Mouse (Mus musculus) mesoderm, embryonic 11.5 days (tissue): ENCODE measurements at regions not wholly inside any gene's neighbourhood (a gene's known extent, or its start where the extent isn't known, plus 50 kb on each side); places are given as distances from the start of the nearest gene placed in this dataset.

Source experiments
- DNase-seq: peaks from one replicate; pipeline ENCODE4 v3.0.0-alpha.2; 2012; ENCODE audit warnings: low read depth, low spot score

DNA sequence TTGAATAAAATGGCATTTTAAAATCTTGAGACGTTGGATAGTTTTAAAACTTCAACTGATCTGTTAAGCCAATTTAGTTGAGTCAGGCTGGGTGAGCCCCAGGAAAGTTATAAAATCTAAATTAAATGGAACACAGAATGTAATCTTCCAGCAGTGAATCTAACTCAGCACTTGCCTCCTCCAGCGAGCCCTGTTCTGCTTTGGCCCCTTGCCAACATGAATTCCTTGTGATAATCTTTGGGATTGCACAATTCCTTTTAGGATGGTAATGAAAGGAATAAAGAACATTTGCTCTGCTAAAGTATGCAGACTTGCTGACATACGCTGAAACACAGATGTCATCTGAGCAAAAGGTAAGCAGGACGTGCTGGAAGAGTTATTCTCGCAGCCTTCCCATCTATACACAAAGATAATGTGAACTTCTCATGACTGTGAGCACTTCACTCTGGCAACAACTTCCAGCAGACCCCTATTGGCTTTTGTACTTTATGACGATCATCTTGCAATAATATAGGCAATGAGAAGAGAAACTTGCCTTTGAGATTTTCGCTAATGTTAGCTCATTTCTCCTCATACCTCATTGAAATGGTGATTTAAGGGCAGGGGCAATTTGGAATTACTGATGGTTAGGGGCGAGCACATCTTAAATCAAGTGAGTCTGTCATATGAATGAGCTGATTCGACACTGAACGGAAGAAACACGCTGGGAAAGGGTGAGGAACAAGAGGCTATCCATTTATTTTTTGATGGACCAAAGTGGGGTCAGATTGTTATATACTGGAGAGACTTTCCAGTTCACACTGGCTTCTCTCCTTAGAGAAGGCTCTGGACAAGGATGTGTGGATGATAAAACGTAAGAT, 216.3 kb upstream of the Pdzrn3 start:
- peak; percentile 18 for DNase-seq

DNA sequence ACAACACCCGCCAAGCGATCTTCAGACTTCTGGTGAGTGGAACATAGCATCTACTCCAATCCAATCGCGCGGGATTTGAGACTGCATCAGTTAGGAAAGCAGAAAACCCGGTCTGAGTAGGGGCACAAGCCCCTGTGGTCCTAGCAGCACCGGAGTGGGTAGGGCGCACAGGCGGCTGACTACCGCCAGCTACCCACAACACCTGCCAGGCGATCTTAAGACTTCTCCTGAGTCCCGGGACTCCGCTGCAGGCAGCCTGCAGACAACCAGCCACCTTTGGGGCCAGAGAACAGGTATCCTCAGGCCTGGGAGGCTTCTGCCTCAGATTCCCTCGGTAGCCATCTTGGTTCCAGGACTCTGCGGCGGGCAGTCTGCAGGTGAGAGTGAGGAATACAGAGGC, 208.2 kb upstream of the Pdzrn3 start:
- no peak for DNase-seq

DNA sequence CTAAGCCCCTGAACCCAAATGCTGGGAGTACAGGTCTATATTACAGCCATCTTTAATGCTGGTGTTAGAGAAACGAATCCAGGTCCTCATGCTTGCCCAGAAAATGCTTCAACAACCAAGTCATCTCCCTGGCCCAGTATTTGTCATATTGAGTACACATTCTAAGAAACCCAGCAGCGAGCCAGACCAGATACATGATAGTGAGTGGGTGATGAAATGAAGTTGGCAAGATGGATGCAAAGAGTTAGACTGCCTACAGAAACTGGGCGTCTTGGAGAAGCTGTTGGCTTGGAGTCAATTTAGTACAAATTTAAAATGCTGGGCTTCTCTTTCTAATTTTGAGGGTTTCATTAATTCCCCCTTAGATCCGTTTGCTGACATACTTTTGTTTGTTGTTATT, 203.1 kb upstream of the Pdzrn3 start:
- DNase-seq = no peak

DNA sequence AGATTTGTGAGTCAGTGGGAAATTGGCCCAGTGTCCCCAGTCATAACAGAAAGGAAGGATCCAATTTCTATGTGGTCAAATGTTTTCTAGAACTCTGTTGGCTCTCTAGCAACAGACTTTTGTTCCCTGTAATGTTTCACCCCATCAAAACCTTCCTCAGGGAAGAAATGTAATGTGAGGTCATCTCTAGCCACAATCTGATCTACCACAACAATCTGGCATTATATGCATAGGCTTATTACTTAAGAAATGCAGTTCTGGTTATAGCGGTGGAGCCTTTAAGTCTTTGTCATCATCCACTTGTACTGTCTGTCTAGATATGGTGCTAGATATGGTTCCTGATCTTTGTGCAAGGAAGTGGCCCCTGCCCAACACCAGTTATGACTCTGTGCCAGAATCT, 178.4 kb upstream of the Pdzrn3 start:
- no peak for DNase-seq

DNA sequence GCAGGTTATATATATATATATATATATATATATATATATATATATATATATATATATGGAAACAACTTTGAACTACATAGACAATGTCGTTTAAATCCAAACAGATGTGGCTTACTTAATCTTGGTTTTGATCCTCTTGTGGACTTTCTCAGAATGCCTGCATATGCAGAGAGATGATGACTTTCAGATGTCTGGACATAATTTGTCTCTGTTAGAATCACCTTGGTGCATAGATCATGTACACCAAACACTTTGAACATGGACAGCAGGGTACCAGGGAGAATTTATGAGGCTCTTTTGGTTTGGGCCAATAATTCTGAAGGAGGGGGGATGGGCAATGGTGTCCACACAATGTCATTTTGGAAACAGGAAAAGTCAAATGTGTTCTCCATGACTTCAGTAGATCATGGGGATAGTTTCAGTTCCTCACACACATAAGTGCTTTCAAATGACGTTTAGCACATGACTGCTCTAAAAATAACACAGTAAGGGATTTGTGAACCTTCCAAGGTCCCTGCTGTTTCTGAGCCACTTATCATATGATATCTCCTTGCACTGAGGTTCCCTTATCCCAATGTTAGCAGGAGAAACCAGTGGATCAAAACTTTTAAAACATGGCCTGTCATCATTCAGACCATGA, 177.4 kb upstream of the Pdzrn3 start:
- DNase-seq = peak; percentile 81

DNA sequence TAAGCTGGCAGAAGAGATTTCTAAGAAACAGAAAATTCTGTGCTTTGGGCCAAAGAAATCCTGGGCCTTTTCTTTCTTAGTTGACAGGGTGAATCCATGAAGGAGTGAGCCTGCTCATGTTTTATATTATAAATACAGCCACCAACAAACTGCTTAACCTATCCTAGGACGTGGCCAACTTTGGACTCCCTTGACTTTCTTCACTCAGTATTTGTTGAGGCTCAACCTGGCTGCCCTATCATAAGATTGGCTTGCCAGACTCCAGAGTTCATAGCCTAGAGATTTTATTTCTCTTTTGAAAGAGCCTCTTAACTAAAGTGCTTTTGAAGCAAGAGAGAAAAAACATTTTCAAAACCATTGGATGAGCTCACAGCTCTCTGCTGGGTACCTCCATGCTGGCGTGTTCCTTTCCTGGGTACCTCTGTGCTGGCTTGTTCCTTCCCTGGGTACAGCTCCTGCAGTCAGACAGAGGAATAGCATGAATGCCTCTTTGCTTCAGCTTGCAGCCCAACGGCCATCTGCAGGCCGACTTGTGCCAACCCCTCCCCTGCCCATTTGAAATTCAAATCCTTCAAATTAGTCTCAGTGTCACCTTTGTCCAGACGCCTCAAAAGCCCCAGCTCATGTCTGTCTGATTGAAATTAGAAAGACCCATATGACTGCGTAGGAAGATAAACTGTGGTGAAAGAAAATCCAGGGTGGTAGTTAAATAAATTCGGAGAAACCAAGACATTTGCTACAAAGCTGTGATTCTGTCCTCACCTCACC, 173.0 kb upstream of the Pdzrn3 start:
- peak; percentile 32 for DNase-seq

DNA sequence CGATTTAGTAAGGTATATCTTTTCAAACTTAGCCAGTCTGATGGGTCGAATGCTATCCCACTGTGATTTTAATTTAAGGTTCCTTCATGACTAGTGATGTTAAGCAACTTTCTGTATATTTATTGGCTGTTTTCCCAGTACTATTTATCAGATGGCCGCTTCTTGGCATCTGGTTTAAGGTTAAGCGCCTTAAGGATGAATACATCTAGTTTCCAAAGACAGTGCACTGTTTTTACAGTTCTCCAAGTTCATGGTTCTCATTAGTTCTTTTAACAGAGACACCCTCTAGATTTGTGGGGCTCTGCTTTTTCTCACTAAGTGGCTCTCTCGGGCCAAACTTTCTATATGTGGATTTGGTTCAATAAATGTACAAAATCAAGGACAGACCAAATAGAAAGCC, 159.9 kb upstream of the Pdzrn3 start:
- DNase-seq = no peak

DNA sequence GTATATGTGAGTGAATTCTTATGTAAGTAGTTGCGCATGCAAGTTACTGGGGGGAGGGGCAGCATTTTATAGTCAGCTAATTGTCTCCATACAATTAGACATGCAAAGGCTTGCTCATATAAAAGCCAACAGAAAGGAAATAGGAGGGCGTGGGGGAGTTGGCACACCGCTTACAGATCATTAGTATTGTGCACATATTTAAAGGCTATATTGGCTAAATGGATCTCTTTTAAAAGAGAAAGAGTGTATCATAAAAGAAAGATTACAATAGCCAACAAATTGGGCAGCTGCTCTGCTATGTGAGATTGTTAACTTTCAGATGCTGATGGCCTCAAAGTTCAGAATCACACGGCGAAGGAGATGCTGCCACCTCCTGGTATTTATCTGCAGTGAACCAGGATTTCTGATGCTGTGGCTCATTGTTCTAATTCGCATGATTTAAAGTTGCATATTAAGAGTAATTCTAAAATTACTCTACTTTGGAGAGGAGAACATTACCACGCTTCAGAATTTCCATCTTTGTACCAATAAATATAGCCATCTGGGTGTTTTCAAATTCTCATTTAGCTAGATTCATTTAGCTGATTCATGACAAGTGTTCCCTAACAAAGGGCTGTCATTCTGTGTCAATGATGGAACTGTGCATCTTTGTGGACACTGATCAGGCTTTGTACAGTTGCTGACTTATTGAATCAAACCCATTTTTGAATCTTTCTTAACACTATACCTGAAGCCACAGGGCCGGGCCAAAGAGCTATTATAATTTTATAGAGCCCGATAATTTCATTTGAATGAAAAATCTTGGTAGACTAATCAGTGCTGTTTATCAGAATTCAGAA, 156.7 kb upstream of the Pdzrn3 start:
- peak; percentile 43 for DNase-seq

DNA sequence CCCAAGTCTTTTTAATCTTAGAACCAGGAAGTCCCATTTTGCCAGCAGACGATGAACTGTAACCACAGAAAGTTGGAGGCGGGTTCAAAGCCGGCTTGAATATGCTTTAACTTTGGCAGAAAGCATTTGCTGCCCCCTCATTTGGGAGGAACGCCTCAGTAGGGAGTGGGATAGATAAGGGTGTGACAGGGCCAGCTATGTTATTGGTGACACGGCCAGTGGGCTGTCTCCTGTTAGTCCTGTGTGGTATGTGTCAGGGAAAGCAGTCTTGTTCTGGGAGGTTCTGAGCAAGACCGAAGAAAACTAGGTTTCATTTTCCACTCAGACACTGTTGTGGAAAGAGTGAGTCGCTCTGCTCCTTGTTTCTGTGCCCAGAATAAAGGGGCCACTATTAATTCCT, 154.7 kb upstream of the Pdzrn3 start:
- DNase-seq = no peak

DNA sequence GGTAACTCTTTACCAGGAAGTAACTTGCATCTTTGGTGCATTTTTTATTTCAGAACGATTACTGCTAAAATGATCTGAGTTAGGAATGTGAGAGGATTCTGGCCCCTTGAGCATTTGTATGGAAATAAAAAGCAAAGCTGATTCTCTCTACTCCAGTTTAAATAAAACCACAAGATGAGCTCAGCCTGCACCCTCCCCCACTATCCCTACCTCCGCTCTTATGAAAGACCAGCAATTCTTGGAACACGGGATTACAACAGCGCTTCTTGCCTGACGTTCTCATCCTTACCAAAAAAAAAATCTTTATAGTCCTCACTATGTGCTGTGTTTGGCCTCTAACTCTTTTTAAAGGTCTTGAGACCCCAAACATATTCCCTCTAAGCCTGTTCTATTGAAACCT, 154.2 kb upstream of the Pdzrn3 start:
- no peak for DNase-seq

DNA sequence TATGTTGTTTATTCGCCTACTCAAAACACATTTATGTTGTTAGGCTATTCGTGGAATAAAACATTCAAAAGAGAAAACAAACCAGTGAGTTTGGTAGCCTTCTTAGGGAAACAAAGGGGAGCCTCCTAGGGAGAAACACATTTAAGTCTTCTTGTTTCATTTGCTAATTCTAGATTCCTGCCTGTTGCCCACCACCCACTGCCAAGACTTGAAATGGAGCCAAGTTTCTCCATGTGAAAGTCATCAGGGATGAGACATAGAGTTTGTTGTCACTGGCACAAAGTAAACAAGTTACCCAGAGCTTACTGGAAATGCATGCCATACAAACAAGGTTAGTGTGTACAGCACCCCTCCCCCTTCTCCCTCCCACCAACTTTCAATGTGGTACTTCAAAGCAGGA, 147.4 kb upstream of the Pdzrn3 start:
- DNase-seq = no peak

DNA sequence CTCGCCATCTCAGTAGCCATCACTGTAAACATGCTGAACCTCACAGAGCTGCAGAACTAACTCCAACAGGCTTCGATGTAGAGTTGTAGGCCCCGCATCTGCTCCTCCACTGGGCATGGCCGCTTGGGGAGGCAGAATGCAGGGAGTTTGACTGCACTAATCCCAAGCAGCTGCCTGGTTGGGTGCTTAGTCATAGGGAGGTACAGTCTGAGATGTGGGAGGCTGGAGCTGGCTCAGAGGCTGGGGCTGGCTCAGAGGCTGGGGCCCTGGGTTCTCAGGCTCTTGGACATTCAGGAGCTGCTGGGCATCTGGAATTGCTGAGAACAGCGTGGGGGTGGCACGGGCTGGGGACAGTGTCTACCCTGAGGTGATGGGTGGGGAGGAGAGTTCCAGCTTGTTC, 143.6 kb upstream of the Pdzrn3 start:
- no peak for DNase-seq

DNA sequence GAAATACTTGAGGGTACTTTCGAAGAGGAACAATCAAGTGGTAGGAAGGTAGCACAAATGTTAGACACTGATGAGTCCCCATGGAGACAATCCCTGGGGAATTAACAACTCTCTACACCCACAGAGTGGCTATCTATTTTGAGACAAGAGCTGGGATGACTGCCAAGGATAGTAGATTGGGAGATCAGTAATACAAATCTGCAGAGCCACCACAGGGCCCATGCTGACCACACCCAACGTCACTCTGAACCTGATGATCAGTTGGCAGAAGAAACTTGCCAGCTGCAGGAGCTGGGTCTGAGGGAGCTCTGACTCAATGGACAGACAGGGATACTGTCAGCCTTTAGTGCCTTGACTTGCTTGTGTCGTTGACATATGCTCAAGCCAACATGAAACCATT, 143.1 kb upstream of the Pdzrn3 start:
- no peak for DNase-seq

DNA sequence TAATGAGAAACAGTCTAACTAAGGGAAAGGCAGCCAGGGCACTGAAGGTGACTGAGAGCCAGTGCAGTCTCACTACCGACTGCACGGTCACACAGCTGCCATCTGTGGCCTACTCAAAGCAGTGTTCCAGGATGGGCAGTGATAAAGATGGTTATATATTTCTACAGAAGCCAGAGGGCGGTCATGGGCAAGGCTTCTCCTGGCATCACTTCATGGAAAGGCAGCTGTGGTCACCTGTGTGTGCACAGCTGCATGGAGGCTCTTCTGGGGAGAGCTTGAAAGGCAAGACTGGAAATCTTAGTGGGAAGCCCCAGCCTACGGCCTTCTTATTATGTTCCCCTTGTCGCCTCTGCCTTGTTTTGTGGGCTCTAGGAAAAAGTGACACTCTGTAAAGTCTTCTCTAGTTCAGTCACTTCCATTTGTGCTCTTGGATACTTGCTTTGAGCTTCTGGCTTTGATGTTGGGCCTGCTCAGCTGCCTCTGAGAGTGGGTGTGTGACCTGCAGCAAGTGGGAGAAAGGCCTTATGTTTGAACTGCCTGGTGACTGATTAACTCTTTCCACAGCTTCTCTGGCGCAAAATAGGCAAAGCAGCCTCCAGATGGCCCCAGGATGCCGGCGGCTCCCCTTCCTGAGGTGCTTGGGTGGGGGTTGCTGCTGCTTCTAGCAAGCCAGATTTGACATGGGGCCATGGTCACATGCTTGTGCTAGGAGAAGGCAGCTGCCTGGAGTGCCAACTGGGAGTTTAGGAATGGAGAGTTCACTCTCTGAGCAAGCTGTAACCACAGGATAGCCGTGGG, 141.4 kb upstream of the Pdzrn3 start:
- no peak for DNase-seq

DNA sequence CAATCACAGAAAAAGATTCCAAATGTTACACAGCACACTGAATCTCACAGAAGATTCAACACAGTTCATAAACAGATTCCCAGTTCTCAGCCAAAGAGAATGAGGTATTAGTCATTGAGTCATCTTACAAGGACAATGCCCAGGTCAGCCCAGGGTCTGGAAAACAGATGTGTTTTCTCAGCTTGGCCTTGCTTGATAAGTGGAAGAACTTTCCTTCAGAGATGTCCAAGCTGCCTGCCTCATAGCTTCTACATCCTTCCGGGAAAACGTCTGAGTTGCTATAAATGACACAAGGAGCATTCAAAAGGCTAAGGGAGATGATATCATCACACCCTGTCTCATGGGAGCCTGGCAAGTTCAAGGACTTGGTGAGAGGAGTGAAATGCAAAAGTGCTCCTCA, 139.9 kb upstream of the Pdzrn3 start:
- no peak for DNase-seq

DNA sequence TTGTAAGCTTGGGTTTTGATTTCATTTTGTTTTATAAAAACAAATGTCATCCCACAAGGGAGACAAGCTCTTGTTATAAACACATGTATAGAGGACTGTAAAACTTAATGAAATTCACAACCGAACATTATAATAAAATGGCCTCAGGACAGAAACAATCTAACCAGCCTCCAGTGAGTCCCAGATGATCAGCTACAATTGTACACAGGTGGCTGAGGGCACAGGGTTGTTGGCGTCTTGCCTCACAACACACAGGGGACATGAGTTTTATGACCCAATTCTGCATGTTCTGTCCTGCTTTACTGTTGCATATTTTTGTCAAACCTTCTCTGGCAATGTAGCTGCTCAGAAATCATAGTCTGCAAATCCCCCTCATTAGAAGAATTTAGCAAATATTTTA, 136.0 kb upstream of the Pdzrn3 start:
- DNase-seq = no peak

DNA sequence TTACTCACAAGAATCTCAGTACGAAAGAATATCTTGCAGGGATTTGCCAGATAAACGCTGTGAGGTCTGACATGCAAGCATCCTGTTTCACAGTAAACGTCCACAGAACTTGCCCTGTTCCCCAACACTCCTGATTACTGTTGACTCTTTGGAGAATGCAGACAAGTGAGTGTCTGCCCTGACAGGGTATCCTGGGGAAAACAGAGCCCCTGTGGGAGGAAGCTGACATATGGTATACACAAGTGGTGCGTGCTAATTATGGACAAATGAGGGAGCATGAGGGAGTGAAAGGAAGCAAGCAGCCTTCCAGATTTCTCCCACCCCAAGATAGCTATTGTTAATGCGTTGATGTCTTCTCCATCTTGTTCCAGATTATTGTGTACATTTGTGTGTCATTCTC, 124.5 kb upstream of the Pdzrn3 start:
- DNase-seq = no peak

DNA sequence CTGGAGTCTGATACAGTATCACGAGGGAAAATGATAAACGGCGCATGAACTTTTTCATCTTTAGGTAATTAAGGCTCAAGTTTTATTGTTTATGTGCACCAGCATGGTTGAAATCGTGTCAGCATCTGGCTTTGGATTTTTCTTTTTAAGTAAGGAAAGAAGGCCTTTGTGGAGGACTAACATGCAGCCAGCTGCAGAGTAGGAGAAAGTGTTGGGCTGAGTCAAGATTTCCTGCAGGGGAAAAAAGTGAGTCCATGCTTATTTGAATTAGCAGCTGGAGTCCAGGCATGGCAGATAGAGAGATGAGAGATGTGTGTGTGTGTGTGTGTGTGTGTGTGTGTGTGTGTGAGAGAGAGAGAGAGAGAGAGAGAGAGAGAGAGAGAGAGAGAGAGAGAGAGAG, 124.0 kb upstream of the Pdzrn3 start:
- no peak for DNase-seq

DNA sequence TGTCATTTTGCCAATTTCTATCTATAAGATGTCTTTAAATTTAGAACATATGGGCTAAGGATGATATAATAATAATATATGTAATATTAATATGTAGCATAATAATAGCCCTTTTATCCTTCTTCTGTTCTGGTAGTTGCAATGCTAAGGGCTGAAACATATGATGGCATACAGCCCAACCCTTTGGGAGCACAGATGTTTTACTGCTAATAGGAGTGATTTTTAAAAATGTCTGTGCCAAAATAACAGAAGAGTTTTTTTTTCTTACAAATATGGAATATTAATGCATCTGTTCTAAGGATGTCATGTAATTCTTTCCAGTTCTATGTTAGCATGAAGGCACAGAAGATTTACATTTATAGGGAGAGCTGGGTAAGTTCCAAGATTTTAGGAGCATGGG, 122.5 kb upstream of the Pdzrn3 start:
- no peak for DNase-seq

DNA sequence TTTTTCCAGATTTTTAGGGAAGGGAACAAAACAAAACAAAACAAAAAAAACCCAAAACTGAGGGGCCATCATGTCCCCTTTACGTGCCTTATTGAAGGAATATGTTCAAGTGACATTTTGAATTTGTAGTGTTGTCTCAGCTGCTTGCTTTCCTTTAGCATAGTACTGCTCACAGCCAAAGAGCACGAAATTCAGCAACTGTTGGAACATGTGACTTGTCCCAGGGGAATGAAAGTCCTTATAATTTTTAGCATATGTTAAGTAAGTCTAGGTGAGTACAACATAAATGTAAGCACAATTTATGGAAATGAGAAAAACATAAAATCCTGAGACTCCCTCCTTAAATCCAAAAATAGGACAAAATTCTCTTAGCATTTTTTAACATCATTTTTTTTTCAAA, 110.8 kb upstream of the Pdzrn3 start:
- DNase-seq = peak; percentile 33
